In genomic region chr14:27004906-27005305, GRCm38 (mm10) we compare ENCODE assay signal across 34 mouse cellular contexts. TPM values are rescaled to one million over a fixed set of nuclear protein-coding genes. Genes with fewer than 3 reads are reported as not detected.
DNase-seq lines count a peak whose midpoint lies in the region; ATAC-seq and TF ChIP-seq lines count a peak whose summit lies in the region.
"Had no signal": no experiment of that assay in that cellular context is flagged by ENCODE, and none has a peak within 500 bp of the region (broad histone marks: within the 10 kb centered on the region; RNA-seq: fewer than 3 reads in every experiment).

No protein-coding gene starts in this region.

- no peak overlapping the region for H3K9ac ChIP-seq in liver, adult 2 months (ENCODE audit: low read depth, low read length)
- no peak overlapping the region for H3K9ac ChIP-seq in liver, embryonic 11.5 days (ENCODE audit: low read depth, low read length)
- no peak overlapping the region for H3K9ac ChIP-seq in midbrain, embryonic 14.5 days (replicated peaks; ENCODE audit: low read length)
- no peak overlapping the region for H3K9ac ChIP-seq in midbrain, embryonic 13.5 days (replicated peaks)
- H3K9ac ChIP-seq in forebrain, postnatal 0 days: no peak overlapping the region
- H3K9ac ChIP-seq: embryonic facial prominence, embryonic 13.5 days; forebrain, embryonic 15.5 days; hindbrain, embryonic 15.5 days; limb, embryonic 15.5 days; midbrain, embryonic 12.5 days had no signal

- no peaks in the 10 kb centered on the region for H3K9me3 ChIP-seq in liver, embryonic 11.5 days (ENCODE audit: control insufficient read depth, low read length)
- H3K9me3 ChIP-seq in midbrain, embryonic 14.5 days (ENCODE audit: control insufficient read depth, low read length): no peaks in the 10 kb centered on the region
- no peaks in the 10 kb centered on the region for H3K9me3 ChIP-seq in midbrain, embryonic 13.5 days
- no peaks in the 10 kb centered on the region for H3K9me3 ChIP-seq in forebrain, postnatal 0 days (ENCODE audit: low read length)
- H3K9me3 ChIP-seq: embryonic facial prominence, embryonic 13.5 days; forebrain, embryonic 10.5 days; forebrain, embryonic 15.5 days; hindbrain, embryonic 10.5 days; hindbrain, embryonic 15.5 days; limb, embryonic 10.5 days; limb, embryonic 15.5 days; megakaryocyte, embryonic 14.5 days; midbrain, embryonic 12.5 days had no signal

- H3K79me2 ChIP-seq in liver, adult 2 months (ENCODE audit: control insufficient read depth, insufficient read depth, low read length): no peaks in the 10 kb centered on the region

- 44% methylated on average over 7 of the region's 7 CpGs for WGBS in liver, adult 2 months
- 83% methylated on average over 7 of the region's 7 CpGs for WGBS in liver, embryonic 11.5 days
- WGBS in midbrain, embryonic 14.5 days: 77% methylated on average over 7 of the region's 7 CpGs
- WGBS in midbrain, embryonic 13.5 days: 77% methylated on average over 7 of the region's 7 CpGs
- WGBS in forebrain, postnatal 0 days: 64% methylated on average over 7 of the region's 7 CpGs

- H3K27ac ChIP-seq in liver, adult 2 months (replicated peaks; ENCODE audit: insufficient read depth, low read depth, low read length): no peak overlapping the region
- H3K27ac ChIP-seq in liver, embryonic 11.5 days (ENCODE audit: low read depth, low read length): no peak overlapping the region
- H3K27ac ChIP-seq in midbrain, embryonic 14.5 days (replicated peaks; ENCODE audit: low read depth, low read length): no peak overlapping the region
- H3K27ac ChIP-seq in midbrain, embryonic 13.5 days: no peak overlapping the region
- no peak overlapping the region for H3K27ac ChIP-seq in forebrain, postnatal 0 days (ENCODE audit: low read depth, low read length)
- H3K27ac ChIP-seq: embryonic facial prominence, embryonic 13.5 days; forebrain, embryonic 10.5 days; forebrain, embryonic 15.5 days; hindbrain, embryonic 10.5 days; hindbrain, embryonic 15.5 days; limb, embryonic 10.5 days; limb, embryonic 15.5 days; midbrain, embryonic 12.5 days had no signal

- no peak overlapping the region for H3K4me2 ChIP-seq in liver, embryonic 11.5 days
- H3K4me2 ChIP-seq in midbrain, embryonic 14.5 days (ENCODE audit: low read length): no peak overlapping the region
- no peak overlapping the region for H3K4me2 ChIP-seq in midbrain, embryonic 13.5 days (replicated peaks)
- H3K4me2 ChIP-seq in forebrain, postnatal 0 days (ENCODE audit: low read depth): no peak overlapping the region
- H3K4me2 ChIP-seq: embryonic facial prominence, embryonic 13.5 days; forebrain, embryonic 15.5 days; hindbrain, embryonic 15.5 days; limb, embryonic 15.5 days; midbrain, embryonic 12.5 days had no signal

- H3K36me3 ChIP-seq in liver, adult 2 months (ENCODE audit: control insufficient read depth, insufficient read depth, low read length): no peaks in the 10 kb centered on the region
- no peaks in the 10 kb centered on the region for H3K36me3 ChIP-seq in liver, embryonic 11.5 days (ENCODE audit: control insufficient read depth, insufficient read depth, low read length)
- no peaks in the 10 kb centered on the region for H3K36me3 ChIP-seq in midbrain, embryonic 14.5 days (ENCODE audit: control insufficient read depth, insufficient read depth, low read length)
- H3K36me3 ChIP-seq in midbrain, embryonic 13.5 days: no peaks in the 10 kb centered on the region
- H3K36me3 ChIP-seq in forebrain, postnatal 0 days (ENCODE audit: insufficient read depth): no peaks in the 10 kb centered on the region
- H3K36me3 ChIP-seq: embryonic facial prominence, embryonic 13.5 days; forebrain, embryonic 10.5 days; forebrain, embryonic 15.5 days; hindbrain, embryonic 10.5 days; hindbrain, embryonic 15.5 days; limb, embryonic 10.5 days; limb, embryonic 15.5 days; midbrain, embryonic 12.5 days had no signal

- no peak overlapping the region for H3K4me3 ChIP-seq in liver, adult 2 months (ENCODE audit: insufficient read depth, low read depth, low read length)
- no peak overlapping the region for H3K4me3 ChIP-seq in liver, embryonic 11.5 days (ENCODE audit: low read depth, low read length)
- no peak overlapping the region for H3K4me3 ChIP-seq in midbrain, embryonic 14.5 days (replicated peaks; ENCODE audit: low read depth, low read length)
- no peak overlapping the region for H3K4me3 ChIP-seq in midbrain, embryonic 13.5 days (replicated peaks)
- H3K4me3 ChIP-seq in forebrain, postnatal 0 days (ENCODE audit: low read depth, low read length): no peak overlapping the region
- H3K4me3 ChIP-seq: embryonic facial prominence, embryonic 13.5 days; forebrain, embryonic 10.5 days; forebrain, embryonic 15.5 days; hindbrain, embryonic 10.5 days; hindbrain, embryonic 15.5 days; limb, embryonic 10.5 days; limb, embryonic 15.5 days; megakaryocyte, embryonic 14.5 days; midbrain, embryonic 12.5 days had no signal

- DNase-seq in kidney, postnatal 10 days: peak; percentile 43
- DNase-seq in kidney, adult 8-10 months: no peak
- DNase-seq in liver, adult 2 months (ENCODE audit: extremely low read depth, low read depth, low spot score): peak; percentile 25
- DNase-seq in liver, embryonic 11.5 days (ENCODE audit: low spot score): no peak
- peak; percentile 11 for DNase-seq in midbrain, embryonic 14.5 days
- DNase-seq in forebrain, postnatal 0 days: no peak
- DNase-seq: cerebellum, adult 18-20 months; gastrocnemius, postnatal 14 days; heart, postnatal 14 days; kidney, adult 18-20 months; lung, postnatal 14 days; thymus, postnatal 4 days had no signal

- no peak for TF ChIP-seq CTCF in liver, adult 2 months (IDR thresholded peaks at IDR 0.05; ENCODE audit: low read depth, low read length)
- no peak for TF ChIP-seq CTCF in forebrain, postnatal 0 days (IDR thresholded peaks at IDR 0.05; ENCODE audit: low read depth)

- no peak for ATAC-seq in liver, embryonic 11.5 days (replicated peaks; ENCODE audit: low FRiP score)
- no peak for ATAC-seq in midbrain, embryonic 14.5 days (ENCODE audit: low FRiP score, low TSS enrichment)
- no peak for ATAC-seq in midbrain, embryonic 13.5 days
- ATAC-seq in forebrain, postnatal 0 days: no peak
- ATAC-seq: forebrain, embryonic 15.5 days; inflammation-experienced regulatory T-cells, adult 6 months had no signal

- H3K27me3 ChIP-seq in liver, adult 2 months (ENCODE audit: control insufficient read depth, insufficient read depth, low read length): no peaks in the 10 kb centered on the region
- H3K27me3 ChIP-seq in liver, embryonic 11.5 days (replicated peaks; ENCODE audit: control insufficient read depth, insufficient read depth, low read length): no peaks in the 10 kb centered on the region
- no peaks in the 10 kb centered on the region for H3K27me3 ChIP-seq in midbrain, embryonic 14.5 days (ENCODE audit: control insufficient read depth, insufficient read depth, low read length)
- H3K27me3 ChIP-seq in midbrain, embryonic 13.5 days: peaks cover 12% of the 10 kb centered on the region; the same call in 1 of the 2 replicates
- H3K27me3 ChIP-seq in forebrain, postnatal 0 days (ENCODE audit: insufficient read depth, low read length): peaks cover 15% of the 10 kb centered on the region
- H3K27me3 ChIP-seq: CH12.LX; embryonic facial prominence, embryonic 13.5 days; limb, embryonic 15.5 days had no signal

- H3K4me1 ChIP-seq in liver, adult 2 months (ENCODE audit: control insufficient read depth, insufficient read depth, low read length): no peaks in the 10 kb centered on the region
- H3K4me1 ChIP-seq in liver, embryonic 11.5 days (replicated peaks; ENCODE audit: control insufficient read depth, insufficient read depth, low read length): no peaks in the 10 kb centered on the region
- H3K4me1 ChIP-seq in midbrain, embryonic 14.5 days (ENCODE audit: control insufficient read depth, insufficient read depth, low read length): no peaks in the 10 kb centered on the region
- H3K4me1 ChIP-seq in midbrain, embryonic 13.5 days (replicated peaks): no peaks in the 10 kb centered on the region; the same call in 1 of the 2 replicates
- no peaks in the 10 kb centered on the region for H3K4me1 ChIP-seq in forebrain, postnatal 0 days (ENCODE audit: insufficient read depth)

- TF ChIP-seq POLR2A in liver, adult 2 months (IDR thresholded peaks at IDR 0.05; ENCODE audit: extremely low read depth, insufficient read depth, low read length): no peak

RNA-seq across cellular contexts. Expression of gene Hesx1, which starts 10.7 kb away (rescaled TPM):
- not detected in 2 replicates for total RNA-seq in liver, adult 2 months (2014; rRNA removed)
- polyA plus RNA-seq in liver, adult 2 months (2012; rRNA removed): not detected in 2 replicates
- 18.0 and 22.0 TPM in 2 replicates for polyA plus RNA-seq in liver, embryonic 11.5 days (2014; fragmentation: Nextera tagmentation; extraction: Ambion mirVana)
- polyA plus RNA-seq in midbrain, embryonic 14.5 days (2014; fragmentation: Nextera tagmentation; extraction: Ambion mirVana): not detected in 2 replicates
- polyA plus RNA-seq in midbrain, embryonic 13.5 days (2015; fragmentation: Nextera tagmentation; extraction: Ambion mirVana): not detected in 2 replicates
- total RNA-seq in forebrain, postnatal 0 days (2014; rRNA removed): not detected in 2 replicates
- not detected in 2 replicates for polyA plus RNA-seq in forebrain, postnatal 0 days (2015; fragmentation: Nextera tagmentation; extraction: Ambion mirVana)
- total RNA-seq: gastrocnemius, postnatal 14 days; heart, postnatal 14 days; layer of hippocampus, adult 8-10 months; layer of hippocampus, postnatal 25 days; left cerebral cortex, adult 8-10 months; monocyte, adult 5-6 weeks had no signal
- polyA plus RNA-seq: C2C12; forebrain, embryonic 15.5 days; limb, embryonic 15.5 days; midbrain, embryonic 12.5 days; neural tube, embryonic 14.5 days; stomach, embryonic 14.5 days; testis, adult 2 months had no signal

RNA-seq across cellular contexts. Expression of gene Il17rd, which starts 33.8 kb away (rescaled TPM):
- total RNA-seq in liver, adult 2 months (2014; rRNA removed): 0.54 and 0.55 TPM in 2 replicates
- 0.12 and 0.16 TPM in 2 replicates for polyA plus RNA-seq in liver, adult 2 months (2012; rRNA removed)
- polyA plus RNA-seq in liver, embryonic 11.5 days (2014; fragmentation: Nextera tagmentation; extraction: Ambion mirVana): 0.69 and 0.80 TPM in 2 replicates
- polyA plus RNA-seq in midbrain, embryonic 14.5 days (2014; fragmentation: Nextera tagmentation; extraction: Ambion mirVana): 2.9 and 3.0 TPM in 2 replicates
- polyA plus RNA-seq in midbrain, embryonic 13.5 days (2015; fragmentation: Nextera tagmentation; extraction: Ambion mirVana): 2.5 and 2.8 TPM in 2 replicates
- 5.7 and 7.2 TPM in 2 replicates for total RNA-seq in forebrain, postnatal 0 days (2014; rRNA removed)
- polyA plus RNA-seq in forebrain, postnatal 0 days (2015; fragmentation: Nextera tagmentation; extraction: Ambion mirVana): 0.62 and 1.5 TPM in 2 replicates
- total RNA-seq: common myeloid progenitor, adult 5-6 weeks; granulocyte monocyte progenitor cell, adult 5-6 weeks had no signal

RNA-seq across cellular contexts. Expression of gene Appl1, which starts 33.9 kb away (rescaled TPM):
- 7.9 and 9.7 TPM in 2 replicates for total RNA-seq in liver, adult 2 months (2014; rRNA removed)
- polyA plus RNA-seq in liver, adult 2 months (2012; rRNA removed): 1.2 and 1.5 TPM in 2 replicates
- 13.3 and 14.2 TPM in 2 replicates for polyA plus RNA-seq in liver, embryonic 11.5 days (2014; fragmentation: Nextera tagmentation; extraction: Ambion mirVana)
- 87.3 and 88.5 TPM in 2 replicates for polyA plus RNA-seq in midbrain, embryonic 14.5 days (2014; fragmentation: Nextera tagmentation; extraction: Ambion mirVana)
- 57.8 and 63.2 TPM in 2 replicates for polyA plus RNA-seq in midbrain, embryonic 13.5 days (2015; fragmentation: Nextera tagmentation; extraction: Ambion mirVana)
- 74.8 and 81.2 TPM in 2 replicates for total RNA-seq in forebrain, postnatal 0 days (2014; rRNA removed)
- polyA plus RNA-seq in forebrain, postnatal 0 days (2015; fragmentation: Nextera tagmentation; extraction: Ambion mirVana): 52.7 and 63.9 TPM in 2 replicates

Comparison
In these comparisons a context has a peak if more than half of its experiments do, and no peak if none do; other contexts are left out.
1. DNase-seq: peak in kidney, postnatal 10 days (single experiment), liver, adult 2 months (single experiment) and midbrain, embryonic 14.5 days (single experiment); none in kidney, adult 8-10 months (0 of 2), liver, embryonic 11.5 days (single experiment) and forebrain, postnatal 0 days (single experiment).
2. RNA of gene Hesx1, which starts 10.7 kb away (polyA plus RNA-seq): 18.0 to 22.0 TPM in liver, embryonic 11.5 days; not detected in midbrain, embryonic 13.5 days, not detected in liver, adult 2 months, not detected in midbrain, embryonic 14.5 days and not detected in forebrain, postnatal 0 days; every median in the first group is over 10 times any median in the second.